Mouse (Mus musculus): Measurements from ENCODE around the gene Mast1.
"Not testable (repeated sequence)": the region's sequence is repeated elsewhere in the genome, so short reads cannot be mapped to it uniquely, and the experiment has no call there.

Mast1 gene

GRCm38 (mm10) chr8:84911854-84912253, 25.3 kb downstream of the Mast1 start:
- in situ Hi-C loops (cut with MboI) = no loop called here

- in situ Hi-C loops (cut with MboI) = no loop called here
Observed at GRCm38 (mm10) chr8:84910551-84910950, 26.6 kb downstream of the Mast1 start.

GRCm38 (mm10) chr8:84909949-84910348, 27.2 kb downstream of the Mast1 start:
- in situ Hi-C loops (cut with MboI) = no loop called here

- in situ Hi-C loops (cut with MboI) = no loop called here
Observed at GRCm38 (mm10) chr8:84909162-84909767, 27.9 kb downstream of the Mast1 start.

GRCm38 (mm10) chr8:84908421-84909161, 28.6 kb downstream of the Mast1 start, which contains the start of gene Dnase2a:
TSS of gene Dnase2a (plus strand) at chr8:84908560.
- in situ Hi-C loops (cut with MboI) = no loop called here

- in situ Hi-C loops (cut with MboI) = not testable (repeated sequence)
Observed at GRCm38 (mm10) chr8:84907979-84908378, 29.2 kb downstream of the Mast1 start.

- in situ Hi-C loops (cut with MboI) = no loop called here
Observed at GRCm38 (mm10) chr8:84907493-84907892, 29.7 kb downstream of the Mast1 start.

- in situ Hi-C loops (cut with MboI) = no loop called here
Observed at GRCm38 (mm10) chr8:84907037-84907436, 30.1 kb downstream of the Mast1 start.

- in situ Hi-C loops (cut with MboI) = no loop called here
Observed at GRCm38 (mm10) chr8:84904351-84904750, 32.8 kb downstream of the Mast1 start.

- in situ Hi-C loops (cut with MboI) = no loop called here
Observed at GRCm38 (mm10) chr8:84902920-84903661, 34.1 kb downstream of the Mast1 start.

GRCm38 (mm10) chr8:84902367-84902919, 34.7 kb downstream of the Mast1 start:
- in situ Hi-C loops (cut with MboI) = no loop called here

GRCm38 (mm10) chr8:84901752-84902151, 35.4 kb downstream of the Mast1 start, which contains the start of gene Klf1:
TSS of gene Klf1 (plus strand) at chr8:84901928.
- in situ Hi-C loops (cut with MboI) = no loop called here

- in situ Hi-C loops (cut with MboI) = no loop called here
Observed at GRCm38 (mm10) chr8:84901071-84901470, 36.1 kb downstream of the Mast1 start.

- in situ Hi-C loops (cut with MboI) = no loop called here
Observed at GRCm38 (mm10) chr8:84895963-84896362, 41.2 kb downstream of the Mast1 start.

GRCm38 (mm10) chr8:84893709-84894134, 43.4 kb downstream of the Mast1 start, which contains the start of gene Gcdh:
TSS of gene Gcdh (minus strand) at chr8:84893921.
- in situ Hi-C loops (cut with MboI) = no loop called here

GRCm38 (mm10) chr8:84892993-84893708, 44.0 kb downstream of the Mast1 start:
- in situ Hi-C loops (cut with MboI) = no loop called here

GRCm38 (mm10) chr8:84889141-84889540, 48.0 kb downstream of the Mast1 start:
- in situ Hi-C loops (cut with MboI) = no loop called here

GRCm38 (mm10) chr8:84888280-84888679, 48.9 kb downstream of the Mast1 start:
- in situ Hi-C loops (cut with MboI) = no loop called here

- in situ Hi-C loops (cut with MboI) = no loop called here
Observed at GRCm38 (mm10) chr8:84884728-84885127, 52.4 kb downstream of the Mast1 start.

GRCm38 (mm10) chr8:84878915-84879314, 58.2 kb downstream of the Mast1 start:
- in situ Hi-C loops (cut with MboI) = no loop called here

GRCm38 (mm10) chr8:84877297-84878035, 59.7 kb downstream of the Mast1 start:
- in situ Hi-C loops (cut with MboI) = no loop called here

Measured in mature B cell (primary cell).